Mouse (Mus musculus): ENCODE data around the gene Tpst1.

DNA sequence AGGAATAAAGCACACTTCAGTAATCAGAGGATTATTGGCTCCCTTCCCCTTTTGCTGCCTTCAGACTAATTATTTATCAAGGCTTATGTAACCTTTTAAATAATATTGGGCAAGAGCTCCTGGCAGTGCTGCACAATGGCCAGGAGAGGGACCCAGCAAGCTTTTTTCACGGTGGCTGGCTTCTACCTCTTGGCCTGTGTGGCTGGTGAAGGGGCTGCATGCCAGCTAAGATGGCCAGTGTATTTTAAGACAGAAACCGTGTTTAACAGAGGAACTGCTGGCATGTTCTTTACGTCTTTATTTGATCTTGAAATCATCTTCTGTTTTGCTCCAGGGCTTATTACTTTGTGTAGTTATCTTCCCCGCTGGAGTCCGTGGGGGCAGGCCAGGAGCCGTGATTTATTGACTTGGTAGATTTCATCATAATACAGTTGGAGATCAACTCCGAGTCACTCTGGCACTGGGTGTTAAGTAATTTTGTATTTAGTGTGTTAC lies 28.9 kb upstream of the Tpst1 start:
- TF ChIP-seq CTCF (IDR thresholded peaks at IDR 0.05; ENCODE audit: extremely low read depth, insufficient read depth, insufficient read length, insufficient replicate concordance), result peak; percentile 53; the same call in 1 of the 2 replicates
- TF ChIP-seq POLR2A (IDR thresholded peaks at IDR 0.05; ENCODE audit: low read depth, low read length), result no peak

Measured in spleen, adult 2 months (tissue).